ENCODE assay signal across 32 mouse cellular contexts in the genomic region with DNA sequence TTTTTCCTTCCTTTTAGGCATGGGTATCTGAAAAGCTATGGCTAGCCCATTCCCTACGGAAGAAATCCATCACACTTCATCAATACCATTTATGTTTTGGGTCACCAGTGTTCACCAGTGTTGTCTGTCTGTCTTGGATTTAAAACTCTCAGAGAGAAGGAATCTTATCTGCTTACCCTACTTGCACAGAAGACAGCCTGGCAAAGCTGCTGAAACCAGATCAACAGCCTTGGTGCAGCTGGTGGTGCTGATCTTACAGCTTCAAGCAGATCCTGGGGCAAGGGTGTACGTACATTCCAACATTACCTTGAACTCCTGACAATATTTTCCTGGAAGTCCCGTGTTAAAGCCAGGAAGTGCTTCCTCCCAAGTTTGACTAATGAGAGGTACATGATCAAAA. TPM values are rescaled to one million over a fixed set of nuclear protein-coding genes. Genes with fewer than 3 reads are reported as not detected.
"Had no signal": no experiment of that assay in that cellular context is flagged by ENCODE, and none has a peak within 500 bp of the region (broad histone marks: within the 10 kb centered on the region; RNA-seq: fewer than 3 reads in every experiment).

No protein-coding gene starts in this region.

- H3K4me3 ChIP-seq: left cerebral cortex, adult 2 months; limb, embryonic 10.5 days; limb, embryonic 12.5 days; limb, embryonic 13.5 days; limb, embryonic 15.5 days; liver, embryonic 15.5 days; lung, embryonic 15.5 days; megakaryocyte, embryonic 14.5 days; midbrain, embryonic 10.5 days; midbrain, embryonic 12.5 days; midbrain, embryonic 13.5 days; midbrain, embryonic 15.5 days; myocyte; neural tube, embryonic 12.5 days; neural tube, embryonic 13.5 days had no signal

- H3K9ac ChIP-seq: limb, embryonic 12.5 days; limb, embryonic 13.5 days; limb, embryonic 15.5 days; liver, embryonic 15.5 days; lung, embryonic 14.5 days; lung, embryonic 15.5 days; midbrain, embryonic 12.5 days; midbrain, embryonic 13.5 days; midbrain, embryonic 15.5 days; neural tube, embryonic 12.5 days; neural tube, embryonic 13.5 days had no signal

- H3K4me2 ChIP-seq: limb, embryonic 12.5 days; limb, embryonic 13.5 days; limb, embryonic 15.5 days; liver, embryonic 15.5 days; lung, embryonic 14.5 days; lung, embryonic 15.5 days; midbrain, embryonic 11.5 days; midbrain, embryonic 12.5 days; midbrain, embryonic 13.5 days; midbrain, embryonic 15.5 days; neural tube, embryonic 12.5 days; neural tube, embryonic 13.5 days had no signal

- H3K27me3 ChIP-seq: limb, embryonic 12.5 days; limb, embryonic 13.5 days; limb, embryonic 15.5 days; lung, embryonic 15.5 days had no signal

- H3K27ac ChIP-seq: left cerebral cortex, adult 2 months; limb, embryonic 10.5 days; limb, embryonic 12.5 days; limb, embryonic 13.5 days; limb, embryonic 15.5 days; liver, embryonic 15.5 days; lung, embryonic 15.5 days; macrophage; midbrain, embryonic 10.5 days; midbrain, embryonic 12.5 days; midbrain, embryonic 13.5 days; midbrain, embryonic 15.5 days; neural tube, embryonic 12.5 days; neural tube, embryonic 13.5 days had no signal

- H3K9me3 ChIP-seq: limb, embryonic 10.5 days; limb, embryonic 12.5 days; limb, embryonic 13.5 days; limb, embryonic 15.5 days; liver, embryonic 15.5 days; lung, embryonic 15.5 days; megakaryocyte, embryonic 14.5 days; midbrain, embryonic 10.5 days; midbrain, embryonic 13.5 days; midbrain, embryonic 15.5 days; neural tube, embryonic 12.5 days had no signal

- DNase-seq: left cerebral cortex, postnatal 4 days; lung, adult 18-20 months; lung, adult 2 months; lung, embryonic 14.5 days; lung, postnatal 10 days; lung, postnatal 14 days; lung, postnatal 36 days; lung, postnatal 4 days; midbrain, embryonic 14.5 days had no signal

- H3K36me3 ChIP-seq: limb, embryonic 10.5 days; limb, embryonic 12.5 days; limb, embryonic 13.5 days; limb, embryonic 15.5 days; liver, embryonic 15.5 days; lung, embryonic 15.5 days; midbrain, embryonic 10.5 days; midbrain, embryonic 12.5 days; midbrain, embryonic 13.5 days; midbrain, embryonic 15.5 days; neural tube, embryonic 12.5 days; neural tube, embryonic 13.5 days had no signal

- H3K4me1 ChIP-seq: limb, embryonic 10.5 days; limb, embryonic 12.5 days; limb, embryonic 13.5 days; limb, embryonic 15.5 days; liver, embryonic 15.5 days; lung, embryonic 15.5 days; megakaryocyte, embryonic 14.5 days; midbrain, embryonic 12.5 days; midbrain, embryonic 13.5 days; midbrain, embryonic 15.5 days; neural tube, embryonic 12.5 days had no signal

- ATAC-seq: lung, postnatal 0 days; midbrain, embryonic 13.5 days; midbrain, embryonic 15.5 days; midbrain, embryonic 16.5 days had no signal

RNA-seq across cellular contexts. Expression of a gene that starts 55.6 kb away (rescaled TPM):
- total RNA-seq: megakaryocyte progenitor cell, adult 5-6 weeks; megakaryocyte, adult 5-6 weeks; megakaryocyte-erythroid progenitor cell, adult 5-6 weeks; monocyte, adult 5-6 weeks had no signal
